Mouse (Mus musculus): ENCODE data around the gene Nudt3. TPM values are rescaled to one million over a fixed set of nuclear protein-coding genes. Genes with fewer than 3 reads are reported as not detected.

Gene Nudt3
- total RNA-seq, 4 experiments from 2014 or later = 349 to 367 (median 360) TPM

DNA sequence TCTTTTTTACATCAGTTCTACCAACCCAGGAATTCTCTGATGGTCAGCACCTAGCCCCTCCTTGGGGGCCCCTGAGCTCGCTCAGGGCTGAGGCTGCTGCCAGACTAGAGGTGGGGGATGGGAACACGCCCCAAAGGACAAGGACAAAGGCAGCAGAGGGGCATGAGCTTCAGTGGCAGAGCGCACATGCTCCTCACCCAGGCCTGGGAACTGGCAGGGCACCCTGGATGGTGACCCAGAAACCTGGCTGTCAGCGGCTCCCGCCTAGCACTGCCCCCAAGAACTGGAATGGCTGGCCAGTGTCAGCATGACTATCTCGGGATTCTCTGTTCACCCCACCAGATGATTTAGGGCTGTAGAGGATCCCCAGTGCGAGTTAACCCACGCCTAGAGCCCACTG is 74.1 kb downstream of the Nudt3 start:
- DNase-seq (ENCODE audit: low spot score) = no peak

GRCm38 (mm10) chr17:27547253-27547868 is 75.9 kb downstream of the Nudt3 start:
- peak; percentile 56 for DNase-seq (ENCODE audit: low spot score)

DNA sequence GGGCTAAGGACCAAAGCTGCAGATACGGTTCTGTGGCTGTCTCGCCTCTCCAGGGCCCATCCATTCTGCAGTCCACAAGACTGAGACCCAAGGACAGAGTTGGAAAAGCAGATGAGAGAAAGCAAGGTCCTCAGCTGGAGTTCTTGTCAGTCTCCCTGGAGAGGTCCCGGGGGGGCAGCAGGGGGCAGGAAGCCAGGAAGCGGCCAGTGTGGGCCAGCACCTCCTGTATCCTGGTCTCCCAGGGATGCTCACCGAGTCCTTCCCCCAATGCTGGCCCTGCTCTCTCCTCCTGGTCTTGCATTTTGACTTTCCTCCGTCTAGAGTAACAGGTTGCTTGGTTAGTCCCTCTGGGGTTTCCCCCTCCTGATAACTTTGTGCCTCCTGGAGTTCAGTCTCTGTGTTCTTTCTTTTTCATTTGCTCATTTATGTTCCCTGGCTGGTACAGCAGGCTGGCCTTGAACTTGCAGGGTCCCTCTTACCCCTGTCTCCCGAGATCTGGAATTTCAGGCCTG is 76.7 kb downstream of the Nudt3 start:
- no peak for DNase-seq (ENCODE audit: low spot score)

GRCm38 (mm10) chr17:27545991-27546390 is 77.3 kb downstream of the Nudt3 start:
- DNase-seq (ENCODE audit: low spot score) = no peak

GRCm38 (mm10) chr17:27544551-27544950 is 78.7 kb downstream of the Nudt3 start:
- no peak for DNase-seq (ENCODE audit: low spot score)

- DNase-seq (ENCODE audit: low spot score) = no peak
Measured at GRCm38 (mm10) chr17:27541984-27542383, 81.3 kb downstream of the Nudt3 start.

- DNase-seq (ENCODE audit: low spot score) = no peak
Measured at GRCm38 (mm10) chr17:27541261-27541660, 82.0 kb downstream of the Nudt3 start.

DNA sequence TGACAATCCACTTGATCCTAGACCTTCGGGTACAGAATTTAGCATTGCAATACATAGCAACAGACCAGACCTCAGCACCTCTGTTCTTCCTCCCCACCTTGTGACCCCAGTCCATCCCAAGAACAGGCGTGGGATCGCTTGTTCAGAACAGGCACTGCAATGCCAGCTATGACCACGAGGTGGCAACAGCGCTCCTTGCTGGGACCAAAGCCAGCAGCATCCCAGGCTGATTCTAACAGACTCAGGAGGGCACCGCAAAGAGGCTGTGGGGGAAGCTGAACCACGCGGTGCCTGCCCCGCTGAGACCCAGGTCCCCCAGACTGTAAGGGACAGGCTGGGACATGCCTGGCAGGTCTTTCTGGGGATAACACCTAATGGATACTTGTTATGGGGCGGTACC is 88.6 kb downstream of the Nudt3 start:
- peak; percentile 89 for DNase-seq (ENCODE audit: low spot score)

GRCm38 (mm10) chr17:27533354-27533753 is 89.9 kb downstream of the Nudt3 start:
- DNase-seq (ENCODE audit: low spot score) = no peak

DNA sequence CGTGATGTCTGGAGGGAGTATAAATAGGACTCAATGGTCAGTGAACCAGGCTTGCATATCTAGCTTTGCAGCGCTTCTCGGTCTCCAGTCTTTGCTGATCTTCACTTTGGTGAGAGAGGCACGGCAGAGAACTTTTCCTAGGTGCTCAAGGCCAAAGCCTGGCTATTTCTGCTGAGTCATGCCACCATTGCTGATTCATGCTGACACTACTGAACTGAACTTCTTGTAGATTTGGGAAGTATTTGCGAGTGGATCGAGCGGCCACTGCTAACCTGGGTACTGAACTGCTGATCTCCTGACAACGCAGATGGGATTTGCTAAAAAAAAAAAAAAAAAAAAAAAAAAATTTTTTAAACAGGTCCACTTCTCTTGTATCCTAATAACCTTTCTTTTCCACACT is 91.2 kb downstream of the Nudt3 start:
- no peak for DNase-seq (ENCODE audit: low spot score)

Other genes starting within 250 kb of the Nudt3 start
- gene Grm4, start 102.1 kb downstream of the Nudt3 start, total RNA-seq (2022) = under 1 TPM in 3 of 4 experiments, not detected in 1; 0.16 to 0.30 (median 0.23) TPM
- gene Hmga1, start 67.0 kb downstream of the Nudt3 start, total RNA-seq (2022) = 10 to 100 TPM; 42.6 to 51.1 (median 46.9) TPM
- 10 to 100 TPM in 2 of 4 experiments, 1 to 10 TPM in 2; 6.4 to 10.3 (median 9.9) TPM for gene AI413582, start 57.7 kb downstream of the Nudt3 start, total RNA-seq (2022)
- under 1 TPM in 1 of 4 experiments, not detected in 3; 0.98 TPM for gene RPS10-NUDT3, start 11.7 kb upstream of the Nudt3 start, total RNA-seq (2022)
- gene Rps10, start 13.2 kb upstream of the Nudt3 start, total RNA-seq (2022) = 100 to 1,000 TPM; 481 to 609 (median 561) TPM
- under 1 TPM; 0.09 to 0.85 (median 0.39) TPM for gene Pacsin1, start 32.0 kb upstream of the Nudt3 start, total RNA-seq (2022)
- not detected for gene Spdef, start 105.5 kb upstream of the Nudt3 start, total RNA-seq (2022)
- 100 to 1,000 TPM; 150 to 171 (median 156) TPM for gene D17Wsu92e, start 197.2 kb upstream of the Nudt3 start, total RNA-seq (2022)
- gene Snrpc, start 214.7 kb upstream of the Nudt3 start, total RNA-seq (2022) = 10 to 100 TPM; 39.9 to 48.3 (median 47.0) TPM
- gene Uhrf1bp1, start 232.9 kb upstream of the Nudt3 start, total RNA-seq (2022) = 10 to 100 TPM; 15.6 to 19.5 (median 17.7) TPM